Mouse (Mus musculus) 416B (cell line): ENCODE results near the gene Dynll1.
"Not testable (repeated sequence)": the region's sequence is repeated elsewhere in the genome, so short reads cannot be mapped to it uniquely, and the experiment has no call there.

Experiments used
- DNase-seq: peaks from one replicate; pipeline ENCODE4 v3.0.0; 2011; ENCODE audit warnings: low read depth

The Dynll1 gene

DNA sequence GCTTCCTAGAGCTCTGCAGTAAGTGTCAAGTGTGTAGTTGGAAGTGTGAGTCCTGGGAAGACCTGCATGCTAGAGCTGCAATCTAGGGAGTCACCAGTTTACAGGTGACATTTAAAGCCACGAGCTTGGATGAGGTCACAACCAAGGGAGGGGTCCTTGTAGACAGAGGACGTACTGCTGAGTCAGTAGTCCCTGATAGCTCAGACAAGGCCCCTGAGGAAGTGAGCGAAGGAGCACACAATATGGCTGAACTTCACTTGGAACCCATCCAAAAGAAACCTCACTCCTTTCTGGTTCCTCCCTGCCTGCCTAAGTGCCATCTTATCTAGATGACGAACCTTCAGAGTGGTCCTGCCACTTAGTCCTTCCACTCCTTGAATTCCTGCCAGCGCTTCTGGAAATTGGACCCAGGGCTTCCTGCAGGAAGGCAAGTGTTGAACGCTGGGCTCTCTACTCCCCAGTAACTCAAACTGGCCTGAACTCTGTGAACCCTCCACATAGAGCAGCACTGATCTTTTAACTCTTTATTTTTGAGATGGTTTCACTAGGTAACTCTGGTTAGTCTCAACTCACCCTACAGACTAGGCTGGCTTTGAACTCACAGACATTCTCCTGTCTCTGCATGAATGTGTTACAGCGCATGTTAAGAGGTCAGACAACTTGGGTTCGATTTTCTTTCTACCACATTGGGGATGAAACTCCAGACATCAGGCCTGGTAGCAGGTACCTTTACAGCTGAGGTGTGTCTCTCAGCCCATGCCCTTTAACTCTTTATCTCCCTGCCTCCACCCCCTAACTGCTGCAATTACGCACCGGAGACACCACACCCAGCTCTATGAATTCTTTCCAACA is 12.2 kb upstream of the Dynll1 start:
- DNase-seq = peak; percentile 88

DNA sequence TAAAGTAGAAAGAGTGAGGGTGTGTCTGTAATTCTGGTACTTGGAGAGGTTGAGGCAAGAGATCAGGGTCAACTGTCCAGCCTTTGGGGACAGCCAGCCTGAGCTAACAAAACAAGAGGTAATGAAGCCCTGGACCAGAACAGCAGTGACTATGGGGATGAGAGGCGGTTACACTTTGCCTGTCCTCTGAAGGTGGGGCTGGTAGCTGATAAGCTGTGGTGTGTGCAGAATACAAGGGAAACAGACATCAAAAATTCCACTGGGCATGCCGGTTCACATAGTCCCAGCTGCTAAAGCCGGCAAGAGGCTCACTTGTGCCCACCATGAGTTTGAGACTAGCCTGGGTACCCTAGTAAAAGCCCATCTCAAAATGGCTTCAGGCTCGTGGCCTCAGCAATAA is 11.6 kb upstream of the Dynll1 start:
- no peak for DNase-seq

DNA sequence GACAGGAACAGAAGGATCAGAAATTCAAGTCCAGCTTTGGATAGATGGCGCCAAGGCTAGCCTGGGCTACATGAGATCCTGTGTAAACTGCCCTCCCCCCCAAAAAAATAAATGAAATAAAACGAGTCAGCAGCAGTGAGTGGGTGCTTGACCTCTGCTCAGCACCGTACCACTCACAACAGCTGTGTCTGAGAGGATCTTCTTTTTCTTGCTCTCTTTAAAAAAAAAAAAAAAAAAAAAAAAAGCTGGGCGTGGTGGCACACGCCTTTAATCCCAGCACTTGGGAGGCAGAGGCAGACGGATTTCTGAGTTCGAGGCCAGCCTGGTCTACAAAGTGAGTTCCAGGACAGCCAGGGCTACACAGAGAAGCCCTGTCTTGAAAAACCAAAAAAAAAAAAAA is 1.4 kb upstream of the Dynll1 start:
- not testable (repeated sequence) for DNase-seq

DNA sequence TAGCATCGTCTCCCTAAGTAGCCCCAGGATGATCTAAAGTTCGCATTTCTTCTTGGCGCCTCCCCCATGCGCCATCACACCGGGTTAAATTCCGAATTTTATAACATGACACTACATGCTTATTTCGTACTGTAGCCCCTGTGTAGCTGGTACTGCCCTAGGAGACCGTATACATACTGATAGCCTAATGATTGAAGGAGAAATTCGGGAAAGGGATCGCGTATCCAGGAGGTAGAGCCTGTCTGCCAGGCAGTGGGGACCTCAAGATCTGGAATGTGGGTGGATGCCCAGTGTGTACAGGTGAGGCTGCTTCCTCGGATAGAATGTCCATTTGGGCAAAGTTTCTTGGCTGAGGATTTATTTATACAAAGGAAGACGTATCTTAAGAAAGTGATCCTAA is 816 bp upstream of the Dynll1 start:
- DNase-seq = no peak

DNA sequence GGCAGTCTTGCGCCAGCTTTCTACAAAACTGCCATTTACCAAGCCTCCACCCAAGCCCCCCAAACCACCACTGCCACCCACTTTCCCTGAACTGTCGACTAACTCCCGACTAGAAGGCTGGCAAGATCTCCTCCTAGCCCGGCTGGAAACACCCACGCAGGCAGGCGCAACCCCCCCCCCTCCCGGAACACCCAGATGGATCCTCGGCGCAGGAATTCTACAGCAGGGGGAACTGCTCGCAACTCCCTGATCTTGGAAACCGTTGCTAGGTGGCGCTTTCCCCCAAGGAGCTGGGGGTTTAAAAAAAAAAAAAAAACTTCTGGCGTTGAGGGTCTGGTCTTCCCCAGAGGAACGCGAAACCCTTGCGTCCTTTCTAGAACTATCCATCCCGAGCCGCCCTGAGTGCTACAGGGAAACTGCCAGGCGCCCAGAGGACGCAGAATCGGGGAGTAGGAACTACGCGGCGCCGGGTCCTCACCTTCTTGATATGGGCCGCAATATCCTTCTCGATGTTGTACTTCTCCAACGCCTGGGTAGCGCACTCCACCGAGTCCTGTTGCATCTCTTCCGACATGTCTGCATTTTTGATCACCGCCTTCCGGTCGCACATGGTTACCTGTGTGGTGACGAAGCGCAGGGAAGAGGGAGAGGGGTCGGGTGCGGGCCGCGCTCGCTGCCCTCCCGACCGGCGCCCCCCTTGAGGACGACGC is 609 bp downstream of the Dynll1 start:
- peak; percentile 68 for DNase-seq

DNA sequence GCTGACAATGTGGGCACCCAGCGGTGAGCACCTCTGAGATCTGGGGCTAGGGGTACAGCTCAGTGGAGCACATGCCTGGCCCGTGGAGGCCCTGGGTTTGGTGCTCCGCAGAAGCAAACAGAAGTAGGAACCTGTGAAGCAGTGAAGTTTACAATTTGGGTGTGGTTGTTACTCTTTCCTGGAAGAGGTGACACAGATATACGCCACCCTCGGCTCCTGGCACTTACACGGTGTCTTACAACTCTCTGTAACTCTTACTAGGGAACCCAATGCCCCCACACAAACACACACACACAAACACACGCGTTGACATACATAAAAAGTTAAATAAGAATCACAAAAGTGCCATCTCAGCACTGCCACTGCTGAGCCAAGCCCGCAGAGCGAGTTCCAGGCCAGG is 4.5 kb downstream of the Dynll1 start:
- no peak for DNase-seq

DNA sequence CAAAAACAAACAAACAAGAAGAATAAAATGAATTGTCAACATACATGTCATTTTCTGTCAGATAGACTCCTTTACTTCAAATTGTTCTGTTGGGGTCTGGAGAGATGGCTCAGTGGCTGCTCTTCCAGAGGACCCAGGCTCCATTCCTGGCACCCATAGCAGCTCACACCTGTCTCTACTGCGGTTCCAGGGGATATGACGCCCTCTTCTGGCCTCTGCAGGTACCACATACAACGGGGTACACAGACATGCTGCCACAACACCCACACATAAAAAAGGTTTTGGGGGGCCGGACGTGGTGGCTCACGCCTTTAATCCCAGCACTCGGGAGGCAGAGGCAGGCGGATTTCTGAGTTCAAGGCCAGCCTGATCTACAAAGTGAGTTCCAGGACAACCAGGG is 6.6 kb downstream of the Dynll1 start:
- no peak for DNase-seq

DNA sequence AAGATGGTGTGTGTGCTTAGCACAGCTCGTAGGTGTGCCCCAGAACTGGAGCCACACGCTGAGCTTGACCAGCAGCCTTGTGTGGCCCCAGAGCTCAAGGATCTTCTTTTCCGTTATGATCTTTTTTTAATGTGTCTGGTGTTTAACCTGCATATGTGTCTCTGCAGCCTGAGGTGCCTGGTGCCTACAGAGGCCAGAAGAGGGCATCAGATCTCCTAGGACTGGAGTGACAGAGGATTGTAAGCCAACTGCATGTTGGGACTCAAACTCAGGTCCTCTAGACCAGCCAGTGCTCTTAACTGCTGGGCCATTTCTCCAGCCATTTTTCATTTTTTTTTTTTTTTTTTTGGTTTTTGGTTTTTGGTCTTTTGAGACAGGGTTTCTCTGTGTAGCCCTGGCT is 16.1 kb downstream of the Dynll1 start:
- DNase-seq = peak; percentile 64

DNA sequence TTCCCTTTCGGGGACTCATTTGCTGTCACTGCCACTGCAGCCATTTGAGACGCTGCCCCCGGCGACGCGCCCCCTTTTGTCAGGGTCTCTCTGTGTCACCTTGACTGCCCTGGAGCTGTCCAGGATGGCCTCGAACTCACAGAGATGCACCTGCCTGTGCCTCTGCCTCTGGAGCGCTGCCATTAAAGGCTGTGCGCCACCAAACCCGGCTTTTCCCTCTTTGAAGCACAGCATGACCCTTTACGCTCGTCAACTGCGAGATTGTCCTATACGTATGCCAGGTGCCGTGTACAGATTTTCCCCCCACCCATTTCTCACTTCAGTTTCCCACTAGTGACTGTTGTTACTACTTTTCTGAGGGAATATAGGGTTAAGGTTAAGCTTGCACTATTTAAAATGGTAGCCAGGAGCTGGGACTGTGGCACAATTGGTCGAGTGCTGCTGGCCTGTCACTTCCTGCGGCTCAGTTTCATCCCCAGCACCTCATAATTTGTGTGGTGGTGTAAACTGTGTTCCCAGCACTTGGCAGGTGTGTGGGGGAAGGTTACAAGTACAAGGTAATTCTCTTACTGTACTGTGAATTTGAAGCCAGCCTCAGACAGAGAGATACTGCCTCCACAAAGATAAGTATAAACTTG is 20.6 kb downstream of the Dynll1 start:
- DNase-seq = peak; percentile 50

DNA sequence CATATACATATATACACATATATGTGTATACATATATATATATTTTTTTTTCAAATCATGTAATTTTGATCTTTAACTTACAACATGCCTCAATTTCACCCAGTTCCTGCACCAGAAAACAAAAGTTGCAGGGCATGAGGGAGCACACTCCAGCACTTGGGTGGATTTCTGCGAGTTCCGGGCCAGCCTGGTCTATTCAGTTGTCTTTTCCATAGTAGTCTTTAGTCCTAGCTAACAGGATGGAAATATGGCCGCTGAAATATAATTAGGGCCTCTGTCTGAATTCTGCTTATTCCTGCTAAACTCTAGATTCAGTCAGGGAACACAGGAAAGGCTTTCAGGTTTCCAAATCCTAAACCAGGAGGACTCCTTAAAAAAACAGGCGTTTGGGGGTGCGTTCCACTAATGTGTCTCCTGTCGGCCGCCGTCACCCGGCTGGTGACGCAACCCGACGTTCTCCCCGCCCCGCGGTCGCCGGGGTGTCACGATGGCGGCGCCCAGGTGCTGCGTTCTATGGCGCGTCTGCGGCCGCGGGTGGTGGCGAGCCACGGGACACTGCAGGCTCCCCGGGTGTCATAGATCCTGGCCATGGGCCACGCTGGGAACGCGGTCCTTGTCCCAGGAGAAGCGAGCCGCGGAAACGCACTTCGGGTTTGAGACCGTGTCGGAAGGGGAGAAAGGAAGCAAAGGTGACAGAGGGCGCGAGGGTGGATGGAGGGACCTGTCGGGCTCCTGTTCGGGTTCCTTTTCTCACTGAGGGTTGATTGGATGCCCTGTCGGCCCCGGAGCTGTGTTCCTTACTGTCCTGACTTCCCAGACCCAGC is 21.4 kb downstream of the Dynll1 start, which contains the start of gene Coq5:
TSS of gene Coq5 (plus strand) at position 441 of the 824 bp plus-strand sequence.
- DNase-seq = peak; percentile 77

DNA sequence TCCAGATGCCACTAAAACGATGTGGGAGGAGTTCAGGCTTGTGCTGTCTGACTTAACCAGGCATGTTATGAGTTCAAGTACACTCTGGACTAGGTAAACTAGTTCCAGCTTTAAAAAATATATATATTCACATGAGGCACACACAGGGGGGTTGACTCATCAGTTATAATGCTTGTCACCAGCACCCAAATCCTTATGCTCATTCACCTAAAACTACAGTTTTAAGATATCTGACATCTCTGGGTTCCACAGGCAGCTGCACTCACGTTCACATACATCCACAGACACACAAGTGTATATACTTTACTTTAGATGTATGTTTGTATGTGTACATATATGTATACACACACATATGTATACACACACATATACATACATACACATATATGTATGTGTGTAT is 22.0 kb downstream of the Dynll1 start:
- no peak for DNase-seq

DNA sequence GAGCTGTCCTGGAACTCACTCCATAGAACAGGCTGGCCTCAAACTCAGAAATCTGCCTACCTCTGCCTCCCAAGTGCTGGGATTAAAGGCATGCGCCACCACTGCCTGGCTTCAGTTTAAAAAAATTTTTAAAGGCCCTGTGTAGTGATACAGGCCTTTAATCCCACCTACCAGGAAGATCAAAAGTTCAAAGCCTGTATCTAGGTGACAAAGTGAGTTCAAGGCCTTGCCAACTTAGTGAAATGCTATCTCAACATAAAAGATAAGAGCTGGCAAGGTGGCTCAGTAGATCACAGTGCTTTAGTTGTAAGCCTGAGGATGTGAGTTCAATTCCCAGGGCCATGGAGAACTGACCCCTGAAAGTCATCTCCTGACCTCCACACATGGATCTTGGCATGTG is 22.7 kb downstream of the Dynll1 start:
- no peak for DNase-seq

DNA sequence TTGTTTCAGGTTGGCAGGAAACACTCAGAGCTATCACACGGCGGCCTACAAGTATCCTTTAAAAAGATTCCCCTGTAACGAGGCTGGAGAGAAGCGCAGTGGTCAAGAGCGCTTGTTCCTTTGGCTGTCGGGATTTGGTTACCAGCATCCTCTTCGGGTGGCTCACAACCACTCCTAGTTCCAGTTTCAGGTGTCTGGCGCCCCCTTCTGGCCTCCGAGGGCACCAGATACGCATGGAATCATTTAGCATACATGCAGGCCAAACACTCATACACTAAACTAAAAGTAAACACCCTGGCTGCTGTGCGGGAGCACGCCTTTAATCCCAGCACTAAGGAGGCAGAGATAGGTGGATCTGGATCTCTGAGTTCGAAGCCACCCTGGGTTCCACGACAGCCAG is 24.8 kb downstream of the Dynll1 start:
- peak; percentile 74 for DNase-seq

DNA sequence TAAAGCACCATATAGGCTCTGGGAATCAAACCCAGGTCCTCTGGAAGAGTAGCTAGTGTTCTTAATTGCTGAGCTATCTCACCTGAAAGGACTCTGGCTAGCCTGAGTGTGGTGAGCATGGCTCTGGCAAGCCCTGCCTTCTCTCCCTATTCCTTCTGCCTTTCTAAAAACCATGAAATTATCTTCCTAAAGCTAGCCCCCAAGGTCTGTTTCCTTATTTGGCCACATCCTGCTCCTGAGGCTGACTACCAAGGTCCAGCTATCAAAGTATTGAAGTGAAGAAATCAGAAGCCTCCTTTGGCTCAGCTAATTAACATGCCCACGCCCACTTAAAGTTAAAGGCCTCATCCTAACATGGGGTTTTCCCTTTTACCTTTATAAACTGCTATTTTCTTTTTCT is 26.0 kb downstream of the Dynll1 start:
- DNase-seq = peak; percentile 86

DNA sequence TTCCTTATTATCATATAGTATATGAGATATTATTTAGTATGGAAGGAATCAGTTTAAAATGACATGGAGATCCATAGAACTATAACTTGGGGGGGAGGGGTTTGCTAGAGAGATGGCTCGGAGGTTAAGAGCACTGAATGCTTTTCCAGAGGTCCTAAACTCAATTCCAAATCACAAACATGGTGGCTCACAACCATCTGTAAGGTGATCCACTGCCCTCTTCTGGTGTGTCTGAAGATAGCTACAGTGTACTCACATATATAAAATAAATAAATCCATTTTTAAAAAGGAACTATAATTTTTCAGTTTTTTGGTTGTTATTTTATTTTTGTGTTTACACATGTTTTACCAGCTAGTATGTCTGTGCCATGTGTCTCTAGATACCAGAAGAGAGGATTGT is 26.4 kb downstream of the Dynll1 start:
- peak; percentile 66 for DNase-seq

DNA sequence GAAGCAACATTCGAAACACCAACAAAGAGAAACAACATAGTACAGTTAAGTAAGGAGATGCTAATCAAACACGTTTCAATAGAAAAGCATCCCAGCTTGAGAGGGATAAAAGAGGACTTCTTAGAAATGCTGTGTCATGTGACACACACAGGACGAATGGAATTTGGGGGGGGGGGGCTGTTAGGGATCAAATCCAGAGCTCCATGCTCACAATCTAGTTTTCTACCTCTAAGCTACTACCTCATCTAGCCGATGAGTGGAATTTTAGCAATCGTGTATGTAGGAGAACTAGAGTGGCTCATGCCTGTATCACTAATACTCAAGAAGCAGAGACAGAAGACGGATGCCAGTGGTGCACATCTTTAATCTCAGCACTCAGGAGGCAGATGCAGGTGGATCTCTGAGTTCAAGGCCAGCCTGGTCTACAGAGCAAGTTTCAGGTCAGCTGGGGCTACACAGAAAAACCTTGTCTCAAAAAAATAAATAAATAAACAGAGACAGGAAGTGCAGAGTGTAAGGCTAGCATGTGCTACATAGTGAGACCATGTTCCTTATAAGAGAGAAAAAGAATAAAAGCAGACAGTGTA is 27.2 kb downstream of the Dynll1 start:
- DNase-seq = peak; percentile 46

DNA sequence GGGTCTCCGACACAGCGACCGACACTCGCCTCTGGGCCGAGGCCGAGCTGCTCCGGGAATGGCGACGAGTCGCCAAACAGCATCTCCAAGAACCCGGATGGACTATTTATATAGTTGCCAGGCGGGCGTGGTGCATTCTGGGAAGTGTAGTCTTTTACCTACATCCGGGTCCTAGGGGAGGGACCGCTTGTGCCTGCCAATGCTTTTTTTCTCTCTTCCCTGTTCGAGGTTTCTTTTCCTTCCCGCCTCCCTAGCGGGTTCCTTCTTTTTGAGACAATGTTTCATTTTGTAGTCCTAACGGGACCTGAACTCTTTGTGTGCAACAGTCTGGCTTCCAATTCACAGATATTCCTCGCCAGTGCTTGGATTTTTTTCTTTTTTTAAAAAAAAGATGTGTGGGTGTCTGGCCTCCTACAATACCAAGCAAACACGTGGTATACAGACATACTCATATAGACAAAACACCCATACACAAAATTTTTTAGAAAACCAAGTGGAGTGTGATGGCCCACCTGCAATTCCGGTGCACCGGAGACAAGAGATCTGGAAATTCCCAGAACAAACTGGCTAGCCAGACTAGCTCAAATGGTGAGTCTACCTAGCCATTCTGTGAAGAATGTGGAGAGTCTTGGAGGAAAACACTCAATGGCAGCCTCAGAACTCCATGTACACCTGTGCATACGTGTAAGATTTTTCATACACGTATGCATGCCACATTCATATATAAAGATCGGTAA is 27.8 kb downstream of the Dynll1 start, which contains the start of gene Rnf10:
TSS of gene Rnf10 (minus strand) at position 87 of the 737 bp plus-strand sequence.
- peak; percentile 97 for DNase-seq

DNA sequence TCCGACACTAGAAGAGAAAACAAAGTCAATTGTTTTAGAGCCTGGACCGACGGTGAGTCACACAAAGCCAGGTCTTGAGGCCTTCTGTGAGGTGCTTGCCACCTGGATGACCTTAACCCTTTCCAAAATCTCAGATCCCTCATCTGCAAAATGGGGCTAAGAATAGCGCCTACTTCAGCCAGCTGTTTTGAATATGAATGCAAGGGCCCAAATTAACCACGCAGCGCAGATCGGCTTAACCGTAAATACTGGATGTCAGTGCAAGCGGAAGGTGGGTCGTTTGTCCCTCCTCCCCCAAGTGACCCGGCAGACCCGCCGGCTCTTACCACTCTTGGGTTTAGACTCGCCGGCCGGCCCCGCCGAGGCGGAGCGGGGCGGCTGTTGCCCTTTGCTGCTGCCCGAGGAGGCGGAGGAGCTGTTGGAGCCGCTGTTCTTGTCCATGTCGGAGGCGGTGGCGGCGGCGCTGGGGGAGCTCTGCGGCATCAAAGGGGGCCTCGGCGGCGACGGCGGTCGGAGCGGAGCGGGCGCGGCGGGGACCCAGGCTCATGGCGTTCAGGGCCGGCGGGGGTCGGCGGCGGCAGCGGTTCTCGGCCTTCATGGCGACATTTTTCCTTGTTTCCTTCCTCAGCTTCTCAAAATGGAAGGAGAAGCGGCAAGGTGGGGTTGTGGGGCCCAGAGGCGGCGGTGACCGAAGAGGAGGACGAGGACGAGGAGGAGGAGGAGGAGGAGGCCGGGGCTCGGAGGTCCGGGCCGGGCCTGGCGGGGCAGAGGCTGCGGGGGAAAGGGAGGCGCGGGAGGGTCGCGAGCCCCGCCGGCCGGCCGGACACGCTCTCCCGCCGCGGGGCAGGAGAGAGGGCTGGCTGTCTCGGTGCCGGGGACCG is 28.6 kb downstream of the Dynll1 start:
- peak; percentile 44 for DNase-seq

DNA sequence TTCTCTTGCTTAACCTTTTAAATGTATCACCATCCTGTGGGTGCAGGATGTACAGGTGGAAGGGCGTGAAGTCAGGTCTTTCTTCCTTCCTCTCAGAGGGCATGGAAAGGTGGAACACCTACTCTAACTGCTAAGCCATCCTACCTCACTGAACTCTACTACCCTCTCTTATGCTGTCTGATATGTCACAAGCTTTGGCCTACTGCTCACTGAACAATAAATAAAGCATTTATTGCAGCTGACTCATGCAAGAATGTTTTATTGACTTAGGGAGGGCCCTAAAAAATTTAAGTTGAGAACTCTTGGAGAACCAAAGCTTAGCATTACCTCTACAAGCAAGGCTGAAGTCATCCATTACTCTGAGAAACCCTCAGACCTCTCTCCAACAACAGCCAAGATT is 30.8 kb downstream of the Dynll1 start:
- DNase-seq = no peak

DNA sequence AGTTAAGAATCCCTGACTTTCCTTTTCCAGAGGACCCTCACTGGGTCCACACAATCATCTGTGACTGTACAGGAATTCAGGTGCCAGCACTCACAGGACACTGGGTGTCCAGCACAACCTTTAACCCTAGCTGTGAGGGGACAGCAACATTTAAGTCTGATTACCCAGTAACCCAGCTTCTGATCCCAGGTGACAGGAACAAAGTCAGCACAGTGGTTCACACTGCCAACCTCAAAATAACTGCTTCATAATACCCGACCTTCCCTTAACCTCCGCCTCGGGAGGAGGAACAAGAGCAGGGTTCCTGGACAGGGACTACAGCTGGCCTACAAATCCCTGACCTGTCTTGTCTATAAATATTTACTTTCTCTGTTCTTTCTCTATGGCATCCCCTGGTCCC is 32.5 kb downstream of the Dynll1 start:
- peak; percentile 47 for DNase-seq
